Mouse (Mus musculus) stomach, embryonic 16.5 days (tissue): Measurements from ENCODE around the gene Hist1h2be. TPM values are rescaled to one million over a fixed set of nuclear protein-coding genes. Genes with fewer than 3 reads are reported as not detected.
A peak's percentile ranks its signal among the peaks of the same experiment; 100 is the strongest.
"Not testable (repeated sequence)": the region's sequence is repeated elsewhere in the genome, so short reads cannot be mapped to it uniquely, and the experiment has no call there.

Experiments used
- ATAC-seq: fragments of 200-750 bp; cut with Nextera tagmentation; 2 replicates; pipeline ENCODE4 v1.8.0; 2017; ENCODE audit warnings: moderate number of reproducible peaks, moderate TSS enrichment; ENCODE audit not compliant: insufficient read depth, low FRiP score
- H3K27ac ChIP-seq: fragments of 300-500 bp; sonication (generic); 2 replicates; pipeline ENCODE4 v1.5.1; 2014; ENCODE audit warnings: low read length
- H3K27me3 ChIP-seq: fragments of 300-500 bp; sonication (generic); 2 replicates; pipeline ENCODE4 v1.6.1; 2014; ENCODE audit warnings: low read length, control low read depth, mixed read lengths; ENCODE audit not compliant: control insufficient read depth, insufficient read depth
- H3K36me3 ChIP-seq: fragments of 300-500 bp; sonication (generic); 2 replicates; pipeline ENCODE4 v1.6.1; 2014; ENCODE audit warnings: low read length; ENCODE audit not compliant: control insufficient read depth, insufficient read depth
- H3K4me1 ChIP-seq: fragments of 300-500 bp; sonication (generic); 2 replicates; pipeline ENCODE4 v1.6.1; 2014; ENCODE audit warnings: low read length, control low read depth, mixed read lengths; ENCODE audit not compliant: control insufficient read depth, insufficient read depth
- H3K4me2 ChIP-seq: fragments of 300-500 bp; sonication (generic); 2 replicates; pipeline ENCODE4 v1.6.1; 2014; ENCODE audit warnings: low read depth, low read length, mixed read lengths
- H3K4me3 ChIP-seq: fragments of 300-500 bp; sonication (generic); replicated peaks from 2 replicates; pipeline ENCODE4 v1.5.1; 2014; ENCODE audit warnings: mild to moderate bottlenecking, low read length
- H3K9ac ChIP-seq: fragments of 300-500 bp; sonication (generic); 2 replicates; pipeline ENCODE4 v1.6.1; 2014; ENCODE audit warnings: low read length
- H3K9me3 ChIP-seq: fragments of 300-500 bp; sonication (generic); replicated peaks from 2 replicates; pipeline ENCODE4 v1.6.1; 2016; ENCODE audit warnings: low read length, control low read depth; ENCODE audit not compliant: control insufficient read depth
- WGBS: fragments of 180-500 bp; shearing (Covaris S2); extraction: QIAGEN DNeasy Blood & Tissue Kit; methylation state at CpG from one replicate; pipeline ENCODE4 v1.1.7; 2014; 5-methylcytosine and 5-hydroxymethylcytosine counted together
- polyA plus RNA-seq: library from polyadenylated mRNA; unstranded; fragments of >200 nt; fragmentation: Nextera tagmentation; extraction: Ambion mirVana; gene quantifications from 2 replicates; pipeline ENCODE4 v1.2.1, GENCODE M21; 2015

Hist1h2be gene
- polyA plus RNA-seq, 1 experiment from 2014 or later = 3.0 TPM

DNA sequence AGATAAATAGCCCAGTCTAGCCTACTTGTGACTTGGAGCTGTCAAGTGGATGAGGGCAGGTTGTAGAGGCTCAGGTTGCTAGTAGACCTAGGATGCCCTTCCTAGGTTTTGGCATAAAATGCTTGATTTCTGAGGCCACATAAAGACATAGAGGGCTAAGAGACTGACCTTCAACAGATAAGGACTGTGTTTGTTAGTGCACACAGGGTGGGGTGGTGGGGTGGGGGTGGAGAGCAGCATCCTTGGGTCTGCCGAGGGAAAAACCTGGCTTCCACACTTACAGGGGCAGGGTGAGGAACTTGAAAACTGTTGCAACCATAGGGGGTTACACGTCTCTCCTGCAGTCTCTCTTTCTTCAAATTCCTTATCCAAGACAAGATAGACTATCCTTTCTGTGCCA is 25.7 kb downstream of the Hist1h2be start:
- Histone ChIP-seq H3K4me1 (no peaks in the 10 kb centered on the region; the same call in 1 of the 2 replicates), H3K4me3 (no peak overlapping the region), H3K9ac (no peak overlapping the region), H3K27ac (no peak overlapping the region), H3K36me3 (no peaks in the 10 kb centered on the region), H3K27me3 (no peaks in the 10 kb centered on the region), H3K4me2 (no peak overlapping the region), H3K9me3 (no peaks in the 10 kb centered on the region)
- no peak for ATAC-seq
- WGBS = 69% methylated on average over 2 of the region's 2 CpGs

GRCm38 (mm10) chr13:23593051-23593770 is 27.7 kb downstream of the Hist1h2be start:
- Histone ChIP-seq H3K4me3 (no peak overlapping the region), H3K4me1 (no peaks in the 10 kb centered on the region; the same call in 1 of the 2 replicates), H3K27me3 (no peaks in the 10 kb centered on the region), H3K4me2 (no peak overlapping the region), H3K9me3 (no peaks in the 10 kb centered on the region), H3K9ac (0 out of 2 replicates have a peak overlapping the region, but pooled peaks have one; percentile 17), H3K36me3 (no peaks in the 10 kb centered on the region), H3K27ac (peak overlapping the region; percentile 59)
- no peak for ATAC-seq
- WGBS = 53% methylated on average over 5 of the region's 5 CpGs

DNA sequence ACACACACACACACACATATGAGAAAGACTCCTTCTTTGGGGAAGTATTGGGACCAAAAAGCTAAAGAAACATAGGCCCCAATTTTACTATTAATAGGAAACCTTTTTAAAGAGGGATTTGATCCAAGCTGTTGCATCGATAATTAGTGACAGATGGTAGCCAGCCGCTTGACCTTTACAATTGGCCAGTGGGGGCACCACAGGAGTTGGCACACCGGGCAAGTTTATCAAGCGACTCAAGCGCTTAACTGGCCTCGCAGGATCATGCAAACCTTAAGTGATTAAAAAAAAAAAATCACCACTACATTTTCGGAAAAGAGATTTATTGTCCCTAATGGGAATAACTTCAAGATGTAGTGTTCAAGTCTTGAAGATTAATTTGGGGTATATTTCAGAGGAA is 28.3 kb downstream of the Hist1h2be start:
- H3K4me2 ChIP-seq = no peak overlapping the region
- H3K4me3 ChIP-seq = no peak overlapping the region
- H3K4me1 ChIP-seq = no peaks in the 10 kb centered on the region; the same call in 1 of the 2 replicates
- H3K27ac ChIP-seq = peak overlapping the region; percentile 59
- no peaks in the 10 kb centered on the region for H3K36me3 ChIP-seq
- no peak overlapping the region for H3K9ac ChIP-seq
- H3K9me3 ChIP-seq = no peaks in the 10 kb centered on the region
- ATAC-seq = no peak
- H3K27me3 ChIP-seq = no peaks in the 10 kb centered on the region
- WGBS = 73% methylated on average over 7 of the region's 7 CpGs

DNA sequence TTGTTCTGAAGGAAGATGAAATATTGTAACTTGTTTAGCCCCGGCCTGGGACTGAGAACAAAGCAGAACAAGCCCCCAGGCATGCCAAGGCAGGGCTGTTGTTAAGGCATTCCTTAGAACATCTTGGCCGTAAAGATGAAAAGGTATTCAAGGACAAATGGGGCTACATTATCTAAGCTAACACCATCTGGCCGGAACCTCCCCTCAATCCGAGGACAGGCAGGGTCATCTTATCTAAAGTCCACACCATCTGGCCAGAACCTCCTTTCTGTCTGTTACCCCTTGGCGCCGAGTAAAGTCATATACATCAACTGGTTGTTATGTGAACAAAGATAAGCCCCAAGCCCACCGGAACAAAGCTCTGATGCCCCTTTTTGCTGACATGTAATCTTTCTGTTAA is 29.0 kb downstream of the Hist1h2be start:
- H3K27ac ChIP-seq, H3K4me1 ChIP-seq, H3K36me3 ChIP-seq, H3K9ac ChIP-seq, H3K4me2 ChIP-seq, H3K9me3 ChIP-seq, H3K27me3 ChIP-seq, H3K4me3 ChIP-seq, ATAC-seq: not testable (repeated sequence)
- WGBS = 76% methylated on average over 7 of the region's 7 CpGs

- Histone ChIP-seq H3K36me3 (no peaks in the 10 kb centered on the region), H3K27ac (no peak overlapping the region), H3K27me3 (no peaks in the 10 kb centered on the region), H3K9ac (no peak overlapping the region), H3K4me2 (no peak overlapping the region), H3K4me3 (no peak overlapping the region), H3K4me1 (peaks cover 4% of the 10 kb centered on the region; the same call in 1 of the 2 replicates), H3K9me3 (no peaks in the 10 kb centered on the region)
- 89% methylated on average over 7 of the region's 7 CpGs for WGBS
- ATAC-seq = no peak
Observed at GRCm38 (mm10) chr13:23591206-23591605, 29.7 kb downstream of the Hist1h2be start.

- peak overlapping the region; percentile 73 for H3K4me2 ChIP-seq
- H3K4me1 ChIP-seq = peaks cover 26% of the 10 kb centered on the region
- no peaks in the 10 kb centered on the region for H3K27me3 ChIP-seq
- peak overlapping the region; percentile 70 for H3K9ac ChIP-seq
- peak overlapping the region; percentile 44 for H3K4me3 ChIP-seq
- no peak for ATAC-seq
- peak overlapping the region; percentile 96 for H3K27ac ChIP-seq
- no peaks in the 10 kb centered on the region for H3K36me3 ChIP-seq
- H3K9me3 ChIP-seq = no peaks in the 10 kb centered on the region
- 0% methylated on average over 1 of the region's 1 CpGs for WGBS
Observed at GRCm38 (mm10) chr13:23586940-23587225, 34.0 kb downstream of the Hist1h2be start.

DNA sequence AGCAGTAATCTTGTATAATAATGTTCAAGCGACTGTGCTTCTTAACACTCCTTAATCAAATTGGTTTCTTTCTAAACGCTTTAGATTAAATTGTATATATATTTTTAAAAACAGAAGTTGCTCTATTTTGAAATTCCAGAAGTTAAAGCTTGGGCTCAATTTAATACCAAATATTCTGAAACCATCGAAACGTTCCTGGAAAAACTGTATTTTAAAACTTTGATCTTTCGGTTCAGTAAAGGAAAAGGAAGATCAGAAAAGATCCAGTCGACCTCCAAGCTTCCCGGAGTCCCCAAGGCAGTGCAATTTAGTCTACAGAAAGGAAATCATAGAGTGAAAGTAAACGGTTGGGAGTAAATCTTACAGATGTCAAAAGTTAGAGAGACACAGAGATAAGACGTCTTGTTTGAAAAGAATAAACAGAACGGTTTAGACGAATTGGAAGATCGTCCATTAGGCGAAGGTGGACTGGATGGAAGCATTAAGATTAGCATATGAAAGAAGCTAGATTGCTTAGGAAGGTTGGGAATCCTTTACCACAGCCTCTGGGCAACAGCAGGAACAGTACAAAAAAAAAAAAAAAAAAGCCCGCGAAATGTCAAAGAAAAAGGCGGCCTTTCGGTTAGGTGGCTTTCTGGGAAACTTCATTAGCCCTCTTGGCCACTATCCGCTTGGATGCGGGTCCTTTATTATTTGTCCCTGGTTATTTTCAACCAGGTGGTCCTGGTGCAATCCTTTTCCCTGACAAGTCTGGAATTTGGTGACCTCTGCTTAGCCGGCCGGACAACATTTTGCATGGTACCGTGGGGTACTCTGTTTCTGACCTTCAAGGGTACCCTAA is 34.6 kb downstream of the Hist1h2be start:
- Histone ChIP-seq H3K27ac (peak overlapping the region; percentile 96), H3K4me3 (peak overlapping the region; percentile 44), H3K4me1 (peaks cover 28% of the 10 kb centered on the region), H3K27me3 (no peaks in the 10 kb centered on the region), H3K9ac (peak overlapping the region; percentile 70), H3K36me3 (no peaks in the 10 kb centered on the region), H3K4me2 (peak overlapping the region; percentile 73), H3K9me3 (no peaks in the 10 kb centered on the region)
- WGBS = 1% methylated on average over 22 of the region's 22 CpGs
- ATAC-seq = no peak

DNA sequence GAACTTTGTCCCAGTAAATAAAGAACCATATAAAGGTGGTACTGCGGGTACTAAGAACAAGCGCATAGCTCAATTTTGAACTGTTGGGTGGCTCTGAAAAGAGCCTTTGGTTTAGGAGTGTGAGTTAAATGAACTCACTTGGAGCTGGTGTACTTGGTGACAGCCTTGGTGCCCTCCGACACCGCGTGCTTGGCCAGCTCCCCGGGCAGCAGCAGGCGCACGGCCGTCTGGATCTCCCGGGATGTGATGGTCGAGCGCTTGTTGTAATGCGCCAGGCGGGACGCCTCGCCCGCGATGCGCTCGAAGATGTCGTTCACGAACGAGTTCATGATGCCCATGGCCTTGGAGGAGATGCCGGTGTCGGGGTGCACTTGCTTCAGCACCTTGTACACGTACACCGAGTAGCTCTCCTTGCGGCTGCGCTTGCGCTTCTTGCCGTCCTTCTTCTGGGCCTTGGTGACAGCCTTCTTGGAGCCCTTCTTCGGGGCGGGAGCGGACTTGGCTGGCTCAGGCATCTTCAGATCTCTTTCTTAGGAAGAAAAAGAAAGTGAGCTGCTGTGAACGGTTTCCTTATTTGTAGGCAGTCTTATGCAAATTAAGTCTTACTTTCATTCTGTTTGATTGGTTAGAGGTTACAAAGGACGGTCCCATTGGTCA is 35.4 kb downstream of the Hist1h2be start:
- H3K27me3 ChIP-seq, H3K36me3 ChIP-seq, H3K9me3 ChIP-seq: not testable (repeated sequence)
- ATAC-seq = peak; percentile 87
- peak overlapping the region; percentile 71 for H3K9ac ChIP-seq
- H3K27ac ChIP-seq = peak overlapping the region; percentile 97
- under 1% methylated on average over 28 of the region's 36 CpGs for WGBS
- H3K4me1 ChIP-seq = peaks cover 32% of the 10 kb centered on the region
- H3K4me3 ChIP-seq = peak overlapping the region; percentile 49
- peak overlapping the region; percentile 85 for H3K4me2 ChIP-seq

DNA sequence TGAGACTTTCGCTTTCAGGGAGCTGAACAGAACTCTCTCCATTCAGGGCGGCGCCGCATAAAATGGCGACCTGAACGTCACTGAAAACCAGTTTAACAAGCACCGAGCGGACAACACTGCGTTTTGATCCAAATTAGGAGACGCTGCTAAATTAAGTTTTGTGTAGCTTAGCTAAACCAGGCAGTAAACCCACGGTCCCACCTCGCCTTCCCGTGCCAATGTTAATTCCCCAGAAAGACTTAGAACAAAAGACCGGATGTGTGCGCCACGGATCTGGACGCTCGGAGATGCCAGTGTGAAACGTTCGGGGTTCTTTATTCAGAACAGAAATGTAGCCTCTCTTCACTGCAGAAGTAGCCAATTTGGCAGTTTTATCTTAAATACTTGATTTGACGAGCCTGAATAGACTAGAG is 35.9 kb downstream of the Hist1h2be start:
- Histone ChIP-seq H3K36me3 (no peaks in the 10 kb centered on the region), H3K4me3 (peak overlapping the region; percentile 49), H3K4me2 (peak overlapping the region; percentile 85), H3K27ac (peak overlapping the region; percentile 97), H3K9me3 (no peaks in the 10 kb centered on the region), H3K4me1 (peaks cover 32% of the 10 kb centered on the region), H3K27me3 (no peaks in the 10 kb centered on the region), H3K9ac (peak overlapping the region; percentile 71)
- under 1% methylated on average over 21 of the region's 21 CpGs for WGBS
- no peak for ATAC-seq
